Mouse (Mus musculus) right cerebral cortex, postnatal 25 days (tissue): ENCODE measurements at regions not wholly inside any gene's neighbourhood (a gene's known extent, or its start where the extent isn't known, plus 50 kb on each side); places are given as distances from the start of the nearest gene placed in this dataset.

Source experiments
- DNase-seq: peaks from one replicate; pipeline ENCODE4 v3.0.0; 2022

GRCm38 (mm10) chr12:107539683-107540082 is 51.3 kb downstream of the 3110018I06Rik start:
- DNase-seq: no peak

- DNase-seq: no peak
Measured at GRCm38 (mm10) chr12:107541196-107541595, 52.8 kb downstream of the 3110018I06Rik start.

DNA sequence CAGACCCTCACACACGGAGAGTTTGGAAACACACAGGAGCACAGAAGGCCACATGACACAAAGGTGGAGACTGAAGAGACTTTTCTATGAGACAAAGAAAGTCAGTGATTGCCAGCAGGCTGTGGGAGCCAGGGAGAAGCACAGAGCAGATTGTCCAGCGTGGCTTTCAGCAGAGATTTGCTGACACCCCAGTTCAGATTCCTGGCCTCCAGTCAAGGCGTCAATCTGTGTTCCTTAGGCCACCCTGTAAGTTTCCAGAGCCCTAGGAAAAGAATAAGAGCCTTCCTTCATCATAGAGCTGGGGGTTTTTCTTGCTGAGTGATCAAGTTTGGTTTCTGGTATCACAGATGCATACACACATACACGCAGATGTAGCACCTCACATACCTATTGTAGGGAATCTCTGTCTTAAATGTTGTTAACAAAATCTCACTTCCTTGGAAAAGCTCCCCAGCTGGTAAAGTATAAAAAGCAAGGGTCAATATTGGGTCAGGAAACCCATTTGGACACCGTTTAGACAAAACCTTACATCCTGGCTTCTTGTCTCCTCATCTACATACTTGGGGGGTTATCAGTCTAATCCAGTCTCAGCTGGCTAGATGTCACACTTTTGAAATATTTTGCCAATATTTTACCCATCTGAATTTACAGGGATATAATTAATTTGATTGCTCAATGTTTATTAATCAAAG is 58.9 kb downstream of the 3110018I06Rik start:
- no peak for DNase-seq

GRCm38 (mm10) chr12:107547886-107548448 is 59.5 kb downstream of the 3110018I06Rik start:
- DNase-seq: no peak

DNA sequence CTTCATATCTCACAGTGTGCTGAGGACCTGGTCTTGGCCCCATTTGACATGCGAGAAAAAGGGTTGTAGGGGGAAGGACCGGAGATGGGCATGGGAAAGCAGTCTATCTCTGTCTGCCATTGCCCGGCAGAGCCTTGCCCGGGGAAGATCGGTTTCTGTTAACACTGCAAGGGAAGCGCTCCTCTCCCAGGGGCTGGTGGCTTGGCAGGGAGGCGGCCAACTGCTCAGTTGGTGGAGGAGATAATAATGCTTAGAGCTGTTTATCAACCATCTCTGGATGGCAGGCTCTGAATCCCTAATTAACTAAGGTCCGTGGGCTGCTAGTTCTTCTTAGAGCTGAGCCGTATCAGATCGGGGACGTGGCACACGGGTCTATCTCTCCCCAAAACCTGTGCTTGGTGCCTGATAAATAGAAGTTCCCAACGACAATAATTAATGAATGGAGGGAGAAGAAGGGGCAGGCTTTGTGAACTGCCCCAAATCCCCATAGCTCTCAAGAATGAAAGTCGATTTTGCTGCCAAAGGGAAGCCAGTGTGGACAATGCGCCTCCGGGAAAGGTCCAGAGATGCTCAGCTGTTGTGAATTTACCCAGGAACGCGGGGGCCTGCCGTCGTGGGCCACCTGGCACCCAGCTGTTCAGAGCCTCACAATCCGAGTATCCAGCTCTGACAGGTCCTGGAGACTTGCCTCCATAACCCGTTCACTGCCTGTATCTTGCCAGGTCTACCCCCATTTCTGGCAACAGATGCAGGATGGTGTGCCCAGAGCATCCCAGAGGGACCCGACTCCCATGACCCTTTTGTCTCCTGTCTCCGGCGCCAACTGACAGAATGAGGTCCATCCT is 61.2 kb downstream of the 3110018I06Rik start:
- DNase-seq: no peak

- DNase-seq: no peak
Measured at GRCm38 (mm10) chr12:107559191-107559590, 70.8 kb downstream of the 3110018I06Rik start.

- DNase-seq: no peak
Measured at GRCm38 (mm10) chr12:107560100-107560499, 71.7 kb downstream of the 3110018I06Rik start.

DNA sequence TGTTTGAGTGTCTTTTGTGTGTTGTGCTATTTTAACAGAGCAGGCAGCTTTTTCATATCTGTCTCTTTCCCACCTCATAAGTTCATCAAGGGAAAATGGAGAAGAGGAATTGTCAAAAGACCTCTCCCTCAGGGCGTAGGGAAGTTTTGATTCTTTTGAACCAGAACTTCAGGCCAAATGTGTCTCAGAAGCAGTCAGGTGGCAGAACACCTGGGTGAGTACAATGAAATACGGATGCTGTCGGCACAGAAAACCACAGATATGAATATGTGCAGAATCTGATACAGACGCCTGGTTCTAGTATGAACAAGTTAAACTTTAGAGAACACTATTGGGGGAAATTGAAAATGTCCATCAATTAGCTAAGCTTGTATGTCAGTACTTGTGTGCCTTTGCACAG is 84.2 kb downstream of the 3110018I06Rik start:
- DNase-seq: no peak

- no peak for DNase-seq
Measured at GRCm38 (mm10) chr12:107579508-107579907, 91.1 kb downstream of the 3110018I06Rik start.

DNA sequence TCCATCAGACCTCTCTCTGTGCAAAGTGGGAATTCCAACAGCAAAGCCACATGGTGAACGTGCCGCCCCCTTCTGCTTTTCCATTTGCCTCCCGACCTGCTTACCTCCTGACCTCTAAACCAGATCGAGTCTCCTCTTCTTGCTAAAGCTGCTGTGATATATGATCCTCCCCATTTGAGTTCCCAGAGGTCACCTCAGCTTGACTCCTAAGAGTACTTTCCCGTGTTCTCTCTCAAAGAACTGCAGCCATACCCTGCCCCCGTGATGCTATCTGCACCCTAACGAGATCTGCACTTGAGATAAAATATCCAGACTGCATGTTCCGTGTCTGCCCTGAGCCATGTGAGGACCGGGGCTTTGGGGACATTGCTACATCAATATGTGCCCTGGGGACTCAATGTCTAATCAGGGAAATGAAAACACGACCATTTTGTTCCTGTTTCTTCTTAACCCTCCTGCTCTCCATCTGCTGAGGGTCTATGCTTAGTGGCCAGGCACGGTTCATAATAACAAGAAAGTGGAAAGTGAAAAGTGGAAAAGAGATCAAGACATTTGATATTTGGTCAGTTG is 94.8 kb downstream of the 3110018I06Rik start:
- DNase-seq: no peak

DNA sequence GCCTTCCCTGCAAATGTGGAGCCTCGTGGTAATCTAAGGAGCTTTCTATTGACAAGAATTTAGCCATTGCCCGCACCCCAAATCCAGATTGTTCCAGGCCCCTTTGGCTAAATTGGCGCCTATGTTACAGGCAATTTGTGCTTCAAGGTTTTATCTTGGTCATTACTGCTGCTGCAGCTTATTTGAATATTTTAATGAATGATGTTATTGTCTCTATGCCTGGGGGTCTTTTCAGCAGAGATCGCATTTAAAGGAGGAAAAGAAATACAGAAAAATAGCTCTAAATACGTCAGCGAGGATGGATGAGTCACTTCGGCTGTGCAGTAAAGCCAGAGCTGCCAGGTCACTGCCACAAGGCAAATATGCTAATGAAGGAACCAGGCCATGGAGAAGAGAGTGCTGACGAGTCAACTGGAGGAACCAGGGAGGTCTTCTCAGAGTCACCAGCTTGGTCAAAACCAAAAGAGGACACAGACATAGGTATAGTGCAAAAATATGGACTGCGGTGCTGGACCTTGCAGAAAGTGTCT is 97.3 kb downstream of the 3110018I06Rik start:
- DNase-seq: no peak

DNA sequence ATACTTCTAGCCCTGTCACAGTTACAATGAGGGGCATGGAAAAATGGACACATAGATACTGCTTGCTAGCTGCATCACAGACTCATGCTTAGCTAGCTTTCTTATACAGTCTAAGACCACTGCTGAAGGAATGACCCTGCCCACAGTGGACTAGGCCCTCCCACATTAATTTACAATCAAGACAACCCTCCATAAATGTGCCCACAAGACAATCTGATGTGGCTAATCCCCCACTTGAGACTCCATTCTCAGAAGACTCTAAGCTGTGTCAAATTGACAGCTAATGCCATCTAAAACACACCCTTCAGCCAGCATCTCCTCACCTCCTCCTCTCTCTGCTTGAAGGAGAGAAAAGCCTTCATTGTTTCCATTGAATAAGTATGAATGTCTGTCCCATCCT is 107.8 kb downstream of the 3110018I06Rik start:
- DNase-seq: no peak

DNA sequence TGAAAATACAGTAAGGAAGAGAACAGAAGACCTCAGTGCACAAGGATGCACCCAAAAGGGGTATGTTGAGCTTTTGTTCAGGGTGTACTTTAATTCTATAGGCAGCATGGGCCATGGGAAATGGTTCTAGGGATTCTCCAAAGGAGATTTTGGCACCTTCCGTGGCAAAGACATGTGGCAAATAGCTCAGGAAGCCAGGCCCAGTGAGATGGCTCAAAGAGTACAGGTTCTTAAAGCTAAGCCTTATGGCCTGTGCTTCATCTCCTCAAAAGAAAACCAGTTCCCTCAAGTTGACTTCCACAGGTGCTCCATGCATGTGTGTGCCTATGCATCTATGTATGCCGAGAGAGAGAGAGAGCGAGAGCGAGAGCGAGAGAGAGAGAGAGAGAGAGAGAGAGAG is 112.1 kb downstream of the 3110018I06Rik start:
- no peak for DNase-seq

DNA sequence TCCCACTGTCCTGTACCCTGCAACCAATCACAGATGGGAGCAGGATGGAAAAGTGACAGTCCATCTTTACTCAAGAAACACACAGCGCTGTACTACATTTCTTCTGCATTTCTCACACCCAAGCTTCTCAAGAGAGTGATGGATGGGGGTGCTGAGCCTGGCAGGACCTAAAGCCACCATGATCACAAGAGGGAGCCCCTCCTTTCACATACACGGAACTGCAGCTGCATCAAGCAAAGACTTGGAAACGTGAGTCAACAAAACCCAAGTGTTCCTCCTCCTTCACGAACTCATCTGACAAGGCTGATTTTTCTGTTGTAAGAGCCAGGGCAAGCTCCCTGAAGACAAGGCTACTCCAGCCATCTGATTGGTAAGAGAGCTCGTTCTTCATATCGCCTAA is 120.5 kb downstream of the 3110018I06Rik start:
- DNase-seq: no peak

DNA sequence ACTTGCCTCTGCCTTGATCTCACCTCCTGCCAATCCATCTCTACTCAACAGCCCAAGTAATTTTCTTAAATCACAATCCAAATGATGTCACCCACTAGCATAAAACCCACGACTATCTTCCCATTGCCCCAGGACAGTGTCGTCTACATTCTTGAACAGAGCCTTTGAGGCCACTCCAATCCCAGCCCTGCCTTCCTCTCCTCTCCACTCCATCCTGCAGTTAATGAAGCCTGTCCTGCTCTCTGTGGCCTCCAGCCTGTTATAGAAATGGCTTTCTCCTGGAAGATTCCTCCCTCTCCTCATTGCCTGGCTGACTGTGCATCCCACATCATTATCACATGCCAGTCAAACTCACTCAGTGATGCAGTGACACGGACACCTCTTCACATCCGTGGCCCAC is 121.6 kb downstream of the 3110018I06Rik start:
- no peak for DNase-seq

GRCm38 (mm10) chr12:107617212-107617994 is 129.0 kb downstream of the 3110018I06Rik start:
- no peak for DNase-seq

DNA sequence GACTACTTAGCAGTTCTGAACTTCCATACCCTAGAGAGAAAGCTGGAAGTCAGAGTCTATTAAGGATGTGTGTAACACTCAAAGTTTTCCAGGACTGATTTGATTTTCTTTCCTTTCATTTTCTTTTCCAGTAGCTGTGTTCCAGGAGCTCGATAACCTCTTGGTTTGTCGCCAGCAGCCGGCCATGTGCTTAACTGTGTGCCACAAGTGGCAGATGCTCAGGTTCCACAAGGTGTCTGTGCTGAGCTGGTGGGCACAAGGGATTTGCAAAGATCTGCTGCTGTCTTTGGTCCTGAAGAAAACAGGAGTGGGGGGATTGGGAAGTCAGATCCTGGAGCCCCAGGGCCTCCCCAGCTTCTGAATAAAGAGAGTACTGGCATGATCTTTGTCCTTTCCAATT is 136.0 kb downstream of the 3110018I06Rik start:
- no peak for DNase-seq

DNA sequence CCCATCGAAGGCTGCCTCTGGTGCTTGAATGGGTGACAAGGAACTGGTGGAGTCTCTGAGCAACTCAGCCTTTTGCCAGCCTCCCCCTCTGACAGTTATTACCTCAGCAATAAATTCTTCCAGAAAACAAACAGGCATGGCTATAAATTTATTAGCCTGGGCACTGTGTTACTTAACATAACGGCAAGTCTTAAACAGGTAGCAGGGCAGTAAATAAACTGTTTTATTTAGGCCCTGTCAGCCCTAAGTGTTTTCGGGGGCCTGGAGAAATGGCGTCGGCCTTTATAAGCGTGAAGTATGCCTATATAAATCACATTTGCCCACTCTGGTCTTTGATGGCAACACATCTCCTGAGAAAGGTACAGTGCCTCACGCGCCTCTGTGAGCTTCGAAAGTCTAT is 159.6 kb downstream of the 3110018I06Rik start:
- no peak for DNase-seq

DNA sequence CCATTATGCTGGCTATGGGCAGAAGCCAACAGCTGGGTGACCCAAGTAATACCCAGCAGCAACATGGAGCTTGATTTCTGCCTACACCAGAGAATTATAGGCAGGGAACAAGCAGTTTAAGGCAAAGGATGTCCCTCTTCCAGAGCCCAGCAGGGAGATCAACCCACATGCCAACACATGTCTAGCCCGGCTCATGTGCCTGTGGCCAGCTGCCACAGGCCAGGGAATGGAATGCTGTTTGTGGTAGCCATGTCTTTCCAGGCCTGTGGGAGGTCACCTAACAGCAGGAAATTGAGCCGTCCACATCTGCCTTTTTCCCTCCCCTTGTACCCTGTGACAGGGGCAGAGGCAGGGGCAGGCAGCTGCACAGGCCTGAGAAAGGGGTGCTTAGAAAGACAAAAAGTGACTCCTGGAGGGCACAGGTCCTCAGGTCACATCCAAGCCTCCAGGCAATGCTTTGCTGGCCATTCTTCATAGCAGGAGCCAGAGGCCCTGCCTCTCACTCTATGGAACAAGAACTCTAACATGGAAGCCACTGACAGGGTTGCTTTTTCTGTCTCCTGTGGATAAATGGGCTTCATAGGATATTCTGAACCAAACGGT is 163.8 kb downstream of the 3110018I06Rik start:
- DNase-seq: no peak

GRCm38 (mm10) chr12:107653131-107653530 is 164.7 kb downstream of the 3110018I06Rik start:
- DNase-seq: no peak

DNA sequence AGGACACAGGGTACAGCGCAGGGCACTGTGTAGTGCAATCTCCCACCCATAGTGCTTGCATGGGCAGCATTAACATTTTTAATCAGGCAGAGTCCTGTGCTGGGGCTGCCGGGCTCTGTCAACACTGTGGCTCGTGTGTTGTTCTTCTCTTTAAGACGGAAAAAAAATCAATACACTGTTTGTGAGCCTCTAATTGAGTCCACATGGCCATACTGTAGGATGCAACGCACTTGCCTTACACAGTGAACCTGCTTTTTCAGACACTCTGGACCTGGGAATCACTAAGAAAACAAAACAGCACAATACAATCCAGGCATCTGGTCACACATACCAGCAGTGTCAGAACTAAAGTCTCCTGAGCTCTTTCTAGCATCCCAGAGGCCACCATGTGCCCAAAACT is 168.4 kb downstream of the 3110018I06Rik start:
- DNase-seq: no peak

DNA sequence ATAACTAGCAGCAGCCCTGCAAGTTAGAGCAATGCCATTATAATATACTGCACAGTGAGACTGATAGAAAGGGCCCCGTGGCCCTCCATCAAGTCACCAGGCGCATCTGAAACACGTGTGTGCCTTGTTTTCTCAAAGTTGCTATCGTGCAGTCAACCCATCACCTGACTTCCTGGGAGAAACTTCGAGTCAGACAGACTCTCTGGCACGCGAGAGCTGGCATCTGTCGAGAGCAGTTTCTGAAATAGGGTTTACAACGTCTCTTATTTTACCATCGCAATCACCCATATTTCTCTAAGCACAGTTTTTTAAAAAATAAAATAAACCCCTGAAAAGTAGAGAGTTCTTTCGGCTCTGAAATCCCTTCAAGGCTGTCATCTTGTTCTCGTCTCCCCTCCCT is 169.8 kb downstream of the 3110018I06Rik start:
- no peak for DNase-seq
